Mouse (Mus musculus): ENCODE results near the gene Nin. TPM values are rescaled to one million over a fixed set of nuclear protein-coding genes. Genes with fewer than 3 reads are reported as not detected.

The Nin gene
- polyA plus RNA-seq, 1 experiment from 2014 or later: 7.9 TPM

DNA sequence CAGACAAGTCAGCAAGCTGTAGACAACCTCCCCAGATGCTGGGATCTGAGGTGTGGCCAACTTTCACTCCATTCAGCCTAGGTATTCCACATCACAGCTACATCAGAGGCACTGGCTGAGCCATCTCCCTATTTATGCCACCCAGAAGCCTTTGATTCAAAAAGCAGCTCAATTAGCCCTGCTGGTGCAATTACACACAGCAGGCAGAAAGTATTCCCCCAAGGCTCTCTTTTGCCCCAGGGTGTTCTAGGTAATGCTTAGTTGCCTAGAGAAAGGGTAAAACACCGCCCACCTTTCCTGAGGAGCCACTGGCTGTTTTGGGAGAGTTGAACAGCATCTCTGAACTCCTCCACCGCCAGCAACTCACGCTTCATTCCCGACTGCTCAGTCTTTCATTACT, 10.3 kb downstream of the Nin start:
- Histone ChIP-seq H3K4me1 (ENCODE audit: control insufficient read depth, insufficient read depth, low read length) (peaks cover 21% of the 10 kb centered on the region), H3K4me3 (ENCODE audit: low read length) (no peak overlapping the region), H3K27ac (ENCODE audit: low read length) (no peak overlapping the region), H3K27me3 (ENCODE audit: control insufficient read depth, insufficient read depth, low read length) (no peaks in the 10 kb centered on the region), H3K9ac (ENCODE audit: low read length) (no peak overlapping the region), H3K9me3 (replicated peaks; ENCODE audit: control insufficient read depth, low read length) (no peaks in the 10 kb centered on the region), H3K36me3 (ENCODE audit: control insufficient read depth, insufficient read depth) (peaks cover 3% of the 10 kb centered on the region; the same call in 1 of the 2 replicates), H3K4me2 (ENCODE audit: low read depth, low read length) (no peak overlapping the region)
- WGBS: 94% methylated on average over 4 of the region's 4 CpGs
- ATAC-seq (replicated peaks; ENCODE audit: extremely low read depth, insufficient read depth, low FRiP score): no peak

DNA sequence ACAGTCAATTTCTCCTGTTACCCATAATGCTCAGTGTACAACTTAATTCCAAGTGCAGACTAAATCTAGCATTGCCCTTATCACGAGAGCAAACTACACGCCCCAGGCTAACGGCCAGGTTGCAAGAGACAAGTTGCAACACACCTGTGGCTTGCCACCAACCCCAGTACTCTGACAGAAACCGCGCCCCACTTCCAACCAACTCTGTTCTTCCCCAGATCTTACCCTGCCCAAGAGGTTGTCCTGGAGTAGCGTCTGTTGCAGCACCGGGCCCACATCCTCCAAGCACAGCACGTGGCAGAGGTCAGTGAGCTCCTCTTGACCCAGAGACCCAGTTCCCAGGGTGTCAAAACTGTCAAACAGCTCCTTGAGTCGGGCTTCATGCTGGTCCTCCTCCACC, 11.1 kb downstream of the Nin start:
- H3K9me3 ChIP-seq (replicated peaks; ENCODE audit: control insufficient read depth, low read length): no peaks in the 10 kb centered on the region
- H3K36me3 ChIP-seq (ENCODE audit: control insufficient read depth, insufficient read depth): peaks cover 3% of the 10 kb centered on the region; the same call in 1 of the 2 replicates
- 79% methylated on average over 9 of the region's 9 CpGs for WGBS
- no peak overlapping the region for H3K4me3 ChIP-seq (ENCODE audit: low read length)
- H3K4me1 ChIP-seq (ENCODE audit: control insufficient read depth, insufficient read depth, low read length): peaks cover 27% of the 10 kb centered on the region
- H3K4me2 ChIP-seq (ENCODE audit: low read depth, low read length): no peak overlapping the region
- H3K9ac ChIP-seq (ENCODE audit: low read length): no peak overlapping the region
- H3K27me3 ChIP-seq (ENCODE audit: control insufficient read depth, insufficient read depth, low read length): no peaks in the 10 kb centered on the region
- ATAC-seq (replicated peaks; ENCODE audit: extremely low read depth, insufficient read depth, low FRiP score): no peak
- H3K27ac ChIP-seq (ENCODE audit: low read length): no peak overlapping the region

DNA sequence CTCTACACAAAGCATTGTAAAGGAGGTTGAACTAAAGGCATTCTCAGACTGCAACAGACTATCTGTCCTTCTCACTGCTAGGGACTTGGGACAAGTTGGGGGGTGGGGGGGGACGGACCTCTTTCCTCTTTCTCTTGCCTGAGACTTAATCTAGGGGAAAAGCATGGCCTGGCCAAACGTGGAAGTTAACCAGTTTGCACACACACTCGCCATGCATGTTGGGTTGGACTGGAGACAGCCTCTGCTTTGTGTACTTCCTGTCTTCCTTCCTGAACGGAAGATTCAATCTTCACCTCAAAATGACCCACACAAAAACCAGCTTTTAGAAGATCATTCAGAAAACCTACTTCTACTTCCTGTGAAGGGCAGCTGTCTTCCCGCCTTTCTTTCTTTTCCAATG, 11.7 kb downstream of the Nin start:
- Histone ChIP-seq H3K4me2 (ENCODE audit: low read depth, low read length) (no peak overlapping the region), H3K9ac (ENCODE audit: low read length) (no peak overlapping the region), H3K27me3 (ENCODE audit: control insufficient read depth, insufficient read depth, low read length) (no peaks in the 10 kb centered on the region), H3K9me3 (replicated peaks; ENCODE audit: control insufficient read depth, low read length) (no peaks in the 10 kb centered on the region), H3K4me1 (ENCODE audit: control insufficient read depth, insufficient read depth, low read length) (peaks cover 27% of the 10 kb centered on the region), H3K27ac (ENCODE audit: low read length) (no peak overlapping the region), H3K4me3 (ENCODE audit: low read length) (no peak overlapping the region), H3K36me3 (ENCODE audit: control insufficient read depth, insufficient read depth) (peaks cover 3% of the 10 kb centered on the region; the same call in 1 of the 2 replicates)
- no peak for ATAC-seq (replicated peaks; ENCODE audit: extremely low read depth, insufficient read depth, low FRiP score)
- 77% methylated on average over 5 of the region's 5 CpGs for WGBS

DNA sequence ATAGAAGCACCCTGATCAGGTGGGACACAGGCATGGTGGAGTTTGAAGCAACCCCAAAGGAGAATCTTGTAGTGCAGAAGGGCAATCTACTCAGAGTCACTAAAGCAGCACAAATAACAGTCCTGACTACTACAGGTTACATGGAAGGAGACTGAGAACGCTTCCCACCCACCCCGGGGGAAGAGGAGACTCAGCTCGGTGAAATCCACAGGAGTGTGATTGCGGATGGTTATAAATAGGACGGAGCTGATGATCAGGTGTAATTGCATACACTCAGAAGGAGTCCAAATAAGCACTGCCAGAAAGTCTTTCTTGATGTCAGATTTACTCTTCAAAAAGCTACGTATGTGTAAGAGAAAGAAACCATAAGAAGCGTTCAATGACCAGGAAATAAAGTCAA, 15.6 kb downstream of the Nin start:
- H3K27ac ChIP-seq (ENCODE audit: low read length): peak overlapping the region; percentile 19; the same call in 1 of the 2 replicates

DNA sequence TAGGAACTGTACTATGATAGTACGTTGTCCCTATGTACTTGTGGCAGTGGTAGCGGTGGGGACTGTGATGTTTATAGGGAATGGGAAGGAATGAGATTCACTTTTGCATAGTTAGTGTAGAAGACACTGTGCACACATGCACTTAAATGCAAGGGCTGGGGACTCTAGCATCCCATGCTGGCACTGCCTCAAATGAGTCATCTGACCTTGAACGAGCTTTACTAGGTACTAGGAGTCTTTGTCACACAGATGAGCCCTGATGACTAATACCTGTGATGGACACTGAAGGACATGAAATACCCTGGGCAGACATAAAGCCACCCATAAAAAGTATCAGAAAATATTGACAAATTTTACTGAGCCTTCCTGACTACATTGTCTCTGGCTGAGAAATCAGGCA, 16.2 kb downstream of the Nin start:
- no peak overlapping the region for H3K27ac ChIP-seq (ENCODE audit: low read length)
- H3K27me3 ChIP-seq (ENCODE audit: control insufficient read depth, insufficient read depth, low read length): no peaks in the 10 kb centered on the region
- no peak overlapping the region for H3K4me2 ChIP-seq (ENCODE audit: low read depth, low read length)
- 68% methylated on average over 3 of the region's 3 CpGs for WGBS
- H3K4me1 ChIP-seq (ENCODE audit: control insufficient read depth, insufficient read depth, low read length): peaks cover 10% of the 10 kb centered on the region; the same call in 1 of the 2 replicates
- peak; percentile 45; the same call in 1 of the 2 replicates for ATAC-seq (replicated peaks; ENCODE audit: extremely low read depth, insufficient read depth, low FRiP score)
- H3K9ac ChIP-seq (ENCODE audit: low read length): no peak overlapping the region
- no peaks in the 10 kb centered on the region for H3K9me3 ChIP-seq (replicated peaks; ENCODE audit: control insufficient read depth, low read length)
- peaks cover 3% of the 10 kb centered on the region; the same call in 1 of the 2 replicates for H3K36me3 ChIP-seq (ENCODE audit: control insufficient read depth, insufficient read depth)
- no peak overlapping the region for H3K4me3 ChIP-seq (ENCODE audit: low read length)

More for the DNA sequence above, 15.6 kb downstream of the Nin start:
- H3K4me2 ChIP-seq (ENCODE audit: low read depth, low read length): no peak overlapping the region
- 60% methylated on average over 7 of the region's 7 CpGs for WGBS
- H3K4me1 ChIP-seq (ENCODE audit: control insufficient read depth, insufficient read depth, low read length): peaks cover 10% of the 10 kb centered on the region; the same call in 1 of the 2 replicates
- no peaks in the 10 kb centered on the region for H3K9me3 ChIP-seq (replicated peaks; ENCODE audit: control insufficient read depth, low read length)
- H3K4me3 ChIP-seq (ENCODE audit: low read length): no peak overlapping the region
- no peaks in the 10 kb centered on the region for H3K27me3 ChIP-seq (ENCODE audit: control insufficient read depth, insufficient read depth, low read length)
- H3K9ac ChIP-seq (ENCODE audit: low read length): no peak overlapping the region
- peaks cover 3% of the 10 kb centered on the region; the same call in 1 of the 2 replicates for H3K36me3 ChIP-seq (ENCODE audit: control insufficient read depth, insufficient read depth)
- no peak for ATAC-seq (replicated peaks; ENCODE audit: extremely low read depth, insufficient read depth, low FRiP score)

DNA sequence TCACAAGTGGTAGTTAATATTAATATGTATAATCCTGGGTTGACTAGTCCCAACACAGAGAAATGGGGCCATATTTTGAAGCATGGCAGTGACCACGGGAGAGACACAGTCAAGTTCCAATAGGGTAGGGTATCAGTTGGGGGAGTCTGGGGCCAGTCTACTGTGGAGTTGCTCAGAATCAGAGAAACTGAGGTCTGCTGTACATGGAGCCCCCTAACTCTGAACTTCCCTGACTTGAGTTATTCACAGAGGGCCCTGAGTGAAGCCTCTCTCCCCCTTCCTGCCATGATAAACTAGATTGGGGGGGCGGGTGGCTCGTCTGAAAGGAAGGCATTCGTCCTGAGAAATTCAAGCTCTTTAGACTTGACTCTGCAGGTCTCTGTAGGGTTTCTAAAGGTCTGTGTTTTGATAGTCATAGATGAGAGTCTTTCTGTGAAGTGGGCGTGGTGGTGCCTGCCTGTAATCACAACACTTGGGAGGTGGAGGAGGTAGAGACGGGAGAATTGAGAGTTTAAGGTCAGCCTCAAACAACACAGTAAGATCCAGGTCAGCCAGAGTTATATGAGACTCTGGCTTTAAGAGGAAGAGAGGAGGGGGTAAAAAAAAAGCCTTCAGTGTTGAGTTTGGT, 20.1 kb downstream of the Nin start:
- no peak for ATAC-seq (replicated peaks; ENCODE audit: extremely low read depth, insufficient read depth, low FRiP score)
- Histone ChIP-seq H3K4me1 (ENCODE audit: control insufficient read depth, insufficient read depth, low read length) (peaks cover 10% of the 10 kb centered on the region; the same call in 1 of the 2 replicates), H3K27me3 (ENCODE audit: control insufficient read depth, insufficient read depth, low read length) (no peaks in the 10 kb centered on the region), H3K9ac (ENCODE audit: low read length) (no peak overlapping the region), H3K27ac (ENCODE audit: low read length) (no peak overlapping the region), H3K36me3 (ENCODE audit: control insufficient read depth, insufficient read depth) (0 out of 2 replicates have a peak, but pooled peaks cover 2% of the 10 kb centered on the region), H3K9me3 (replicated peaks; ENCODE audit: control insufficient read depth, low read length) (peaks cover 2% of the 10 kb centered on the region; the same call in 1 of the 2 replicates), H3K4me3 (ENCODE audit: low read length) (no peak overlapping the region), H3K4me2 (ENCODE audit: low read depth, low read length) (no peak overlapping the region)
- 69% methylated on average over 6 of the region's 6 CpGs for WGBS

DNA sequence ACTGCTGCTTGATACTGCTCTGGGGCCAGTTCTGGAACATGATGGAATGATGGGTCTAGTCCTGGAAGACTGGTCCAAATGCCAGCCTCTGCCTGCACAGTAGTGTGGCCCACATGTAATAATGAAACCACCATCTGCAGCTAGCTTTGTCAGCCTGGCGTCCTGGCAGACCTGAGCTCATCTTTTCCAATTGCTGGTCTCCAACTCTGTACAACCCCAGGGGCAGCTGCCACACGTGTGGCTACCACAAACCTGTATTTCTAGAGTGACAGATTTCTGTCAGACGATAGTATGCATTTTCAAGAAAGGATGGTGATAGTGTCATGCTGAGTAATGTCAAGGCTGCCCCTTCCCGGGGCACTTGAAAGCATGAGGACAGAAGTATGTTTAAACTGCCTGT, 25.2 kb downstream of the Nin start:
- no peaks in the 10 kb centered on the region for H3K27me3 ChIP-seq (ENCODE audit: control insufficient read depth, insufficient read depth, low read length)
- H3K27ac ChIP-seq (ENCODE audit: low read length): no peak overlapping the region
- 80% methylated on average over 4 of the region's 4 CpGs for WGBS
- H3K4me3 ChIP-seq (ENCODE audit: low read length): no peak overlapping the region
- no peak overlapping the region for H3K4me2 ChIP-seq (ENCODE audit: low read depth, low read length)
- H3K9me3 ChIP-seq (replicated peaks; ENCODE audit: control insufficient read depth, low read length): peaks cover 2% of the 10 kb centered on the region; the same call in 1 of the 2 replicates
- H3K9ac ChIP-seq (ENCODE audit: low read length): no peak overlapping the region
- H3K36me3 ChIP-seq (ENCODE audit: control insufficient read depth, insufficient read depth): 0 out of 2 replicates have a peak, but pooled peaks cover 2% of the 10 kb centered on the region
- H3K4me1 ChIP-seq (ENCODE audit: control insufficient read depth, insufficient read depth, low read length): peaks cover 6% of the 10 kb centered on the region
- no peak for ATAC-seq (replicated peaks; ENCODE audit: extremely low read depth, insufficient read depth, low FRiP score)

DNA sequence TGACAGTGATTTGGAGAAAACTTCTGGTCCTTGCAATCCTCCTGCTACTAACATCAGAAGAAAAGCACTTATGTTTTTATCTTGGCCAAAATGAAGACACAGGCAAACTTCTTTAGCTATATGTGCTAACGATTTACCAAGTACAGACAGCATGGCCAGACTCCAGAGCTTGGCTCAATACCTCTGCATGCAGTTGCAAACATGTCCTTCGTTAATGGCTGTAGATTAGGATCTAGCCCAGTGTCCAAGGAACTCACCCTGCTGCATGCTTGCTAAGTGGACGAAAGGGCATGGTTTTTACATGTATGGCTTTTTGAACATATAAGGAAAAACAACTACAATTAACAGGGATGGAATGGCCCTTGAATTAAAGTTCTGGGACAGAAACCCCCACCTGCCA, 28.2 kb downstream of the Nin start:
- no peak overlapping the region for H3K9ac ChIP-seq (ENCODE audit: low read length)
- no peak overlapping the region for H3K4me3 ChIP-seq (ENCODE audit: low read length)
- H3K27ac ChIP-seq (ENCODE audit: low read length): peak overlapping the region; percentile 8
- no peak overlapping the region for H3K4me2 ChIP-seq (ENCODE audit: low read depth, low read length)
- H3K4me1 ChIP-seq (ENCODE audit: control insufficient read depth, insufficient read depth, low read length): peaks cover 6% of the 10 kb centered on the region
- no peaks in the 10 kb centered on the region for H3K36me3 ChIP-seq (ENCODE audit: control insufficient read depth, insufficient read depth)
- H3K27me3 ChIP-seq (ENCODE audit: control insufficient read depth, insufficient read depth, low read length): no peaks in the 10 kb centered on the region
- no peak for ATAC-seq (replicated peaks; ENCODE audit: extremely low read depth, insufficient read depth, low FRiP score)
- 47% methylated on average over 3 of the region's 3 CpGs for WGBS
- H3K9me3 ChIP-seq (replicated peaks; ENCODE audit: control insufficient read depth, low read length): no peaks in the 10 kb centered on the region

DNA sequence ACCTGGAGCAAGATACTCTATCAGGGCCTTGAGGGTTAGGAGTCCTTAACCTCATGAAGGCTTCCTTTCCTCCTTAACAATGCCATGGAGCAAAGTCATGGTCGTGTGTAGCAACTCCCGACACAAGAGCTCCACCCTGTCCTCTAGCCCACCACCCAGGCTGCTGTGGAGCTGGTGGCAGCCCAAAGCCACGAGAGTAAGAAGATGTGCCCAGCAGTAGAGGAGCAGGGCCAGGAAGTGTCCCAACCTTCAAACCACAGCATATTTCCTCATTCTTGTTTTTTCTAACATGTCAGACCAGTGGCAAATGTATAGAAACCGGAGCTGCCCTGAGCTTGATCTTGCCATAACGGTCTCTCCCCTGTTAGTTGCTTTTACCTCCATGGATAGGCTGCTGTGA, 29.3 kb downstream of the Nin start:
- ATAC-seq (replicated peaks; ENCODE audit: extremely low read depth, insufficient read depth, low FRiP score): no peak
- Histone ChIP-seq H3K4me1 (ENCODE audit: control insufficient read depth, insufficient read depth, low read length) (peaks cover 6% of the 10 kb centered on the region), H3K4me3 (ENCODE audit: low read length) (no peak overlapping the region), H3K27ac (ENCODE audit: low read length) (no peak overlapping the region), H3K9me3 (replicated peaks; ENCODE audit: control insufficient read depth, low read length) (no peaks in the 10 kb centered on the region), H3K27me3 (ENCODE audit: control insufficient read depth, insufficient read depth, low read length) (no peaks in the 10 kb centered on the region), H3K9ac (ENCODE audit: low read length) (no peak overlapping the region), H3K36me3 (ENCODE audit: control insufficient read depth, insufficient read depth) (no peaks in the 10 kb centered on the region), H3K4me2 (ENCODE audit: low read depth, low read length) (no peak overlapping the region)
- 88% methylated on average over 5 of the region's 5 CpGs for WGBS
